Mouse (Mus musculus) gastrocnemius, adult 2 months (tissue): ENCODE results near the gene Apc2. TPM values are rescaled to one million over a fixed set of nuclear protein-coding genes. Genes with fewer than 3 reads are reported as not detected.
A peak's percentile ranks its signal among the peaks of the same experiment; 100 is the strongest.

Experiments used
- DNase-seq: peaks from one replicate; pipeline ENCODE4 v3.0.0; 2022
- H3K27ac ChIP-seq: fragments of 200-600 bp; 2 replicates; pipeline ENCODE4 v1.8.1; 2022; ENCODE audit warnings: mild to moderate bottlenecking
- H3K4me3 ChIP-seq: fragments of 200-600 bp; 2 replicates; pipeline ENCODE4 v1.8.1; 2022; ENCODE audit warnings: mild to moderate bottlenecking, moderate library complexity
- CTCF ChIP-seq: fragments of 200-600 bp; IDR thresholded peaks from 2 replicates; pipeline ENCODE4 v1.8.1; 2022; ENCODE audit warnings: antibody characterized with exemption, mild to moderate bottlenecking, moderate library complexity
- intact Hi-C: fragments of 180-260 bp; cut with DNase I; formaldehyde crosslinking; loops from one replicate; pipeline ENCODE4 v1.15.1; 2025
- total RNA-seq, 2 experiments: library from RNA; stranded (reverse); gene quantifications; 2 replicates each; pipeline ENCODE4 v1.2.3; 2021

Apc2 gene
- total RNA-seq, 2 experiments from 2014 or later: 0.20 to 0.77 TPM

DNA sequence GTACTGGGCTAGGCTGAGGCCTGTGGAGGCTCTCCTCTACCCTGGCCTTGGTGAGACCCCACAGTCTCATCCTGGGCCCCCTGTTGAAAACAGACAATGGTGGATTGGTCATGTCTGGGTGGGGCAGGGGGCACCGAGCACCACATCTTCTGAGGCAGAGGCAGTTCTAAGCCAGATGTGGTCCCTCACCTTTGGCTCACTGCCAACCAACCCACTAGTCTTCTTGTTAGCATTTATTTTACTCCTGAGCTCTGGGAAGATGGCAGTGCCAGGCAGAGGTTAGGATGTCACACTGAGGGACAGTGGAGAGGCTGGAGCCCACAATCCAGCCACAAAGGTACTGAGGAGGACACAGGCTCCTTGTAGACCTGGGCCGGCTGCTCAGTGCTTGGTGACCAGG, 37.8 kb upstream of the Apc2 start:
- no peak for TF ChIP-seq CTCF
- H3K27ac ChIP-seq: 0 out of 2 replicates have a peak overlapping the region, but pooled peaks have one; percentile 20
- DNase-seq: no peak
- no peak overlapping the region for H3K4me3 ChIP-seq
- intact Hi-C loops: no loop called here

GRCm38 (mm10) chr10:80258752-80259462, 36.9 kb upstream of the Apc2 start:
- H3K4me3 ChIP-seq: peak overlapping the region; percentile 87
- peak overlapping the region; percentile 97 for H3K27ac ChIP-seq
- no peak for TF ChIP-seq CTCF
- intact Hi-C loops: no loop called here
- DNase-seq: peak; percentile 14

- H3K27ac ChIP-seq: peak overlapping the region; percentile 97
These were observed 36.3 kb upstream of the Apc2 start for GRCm38 (mm10) chr10:80259463-80259805.

GRCm38 (mm10) chr10:80259861-80260641, 35.7 kb upstream of the Apc2 start:
- DNase-seq: peak; percentile 84
- Histone ChIP-seq H3K4me3 (peak overlapping the region; percentile 87), H3K27ac (peak overlapping the region; percentile 97)
- intact Hi-C loops: loop anchor here (5.0 kb wide), 1 partner anchor 417 kb away; the partner anchor contains the start of gene Mknk2
- no peak for TF ChIP-seq CTCF

More at GRCm38 (mm10) chr10:80259463-80259805, 36.3 kb upstream of the Apc2 start:
- intact Hi-C loops: no loop called here
- peak overlapping the region; percentile 87 for H3K4me3 ChIP-seq
- DNase-seq: no peak
- no peak for TF ChIP-seq CTCF

- Histone ChIP-seq H3K27ac (peak within 1 kb of the TSS; percentile 97), H3K4me3 (peak within 1 kb of the TSS; percentile 87)
- TF ChIP-seq CTCF: no peak
- peak; percentile 98 for DNase-seq
- intact Hi-C loops: loop anchor here (5.0 kb wide), 1 partner anchor 416 kb away; the partner anchor contains the start of gene Mknk2
These were observed 34.9 kb upstream of the Apc2 start, which contains the start of the genes Gamt and Dazap1 for GRCm38 (mm10) chr10:80260642-80261584. TSS of gene Gamt (minus strand) at chr10:80261012. TSS of gene Dazap1 (plus strand) at chr10:80261486.

DNA sequence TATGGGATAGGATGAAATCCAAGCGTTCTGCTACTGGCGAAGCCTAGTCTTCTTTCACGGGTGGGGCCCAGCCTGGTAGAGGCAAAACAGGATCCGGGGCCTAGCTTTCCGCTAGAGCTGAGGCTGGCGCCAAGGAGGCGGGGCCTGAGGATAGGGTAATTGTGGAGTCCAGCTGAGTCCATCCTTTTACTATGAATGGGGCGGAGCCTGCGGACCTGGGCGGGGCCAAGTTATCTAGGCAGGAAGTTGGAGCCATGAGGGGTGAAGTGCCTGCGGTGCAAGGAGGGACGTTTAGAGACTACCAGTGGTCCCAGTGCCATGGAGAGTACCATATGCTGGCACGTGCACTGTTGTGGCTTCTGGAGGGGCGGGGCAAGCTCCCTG, 34.2 kb upstream of the Apc2 start:
- peak overlapping the region; percentile 97 for H3K27ac ChIP-seq
- peak overlapping the region; percentile 87 for H3K4me3 ChIP-seq
- peak; percentile 99 for DNase-seq
- no peak for TF ChIP-seq CTCF
- intact Hi-C loops: loop anchor here (5.0 kb wide), 1 partner anchor 416 kb away; the partner anchor contains the start of gene Mknk2

DNA sequence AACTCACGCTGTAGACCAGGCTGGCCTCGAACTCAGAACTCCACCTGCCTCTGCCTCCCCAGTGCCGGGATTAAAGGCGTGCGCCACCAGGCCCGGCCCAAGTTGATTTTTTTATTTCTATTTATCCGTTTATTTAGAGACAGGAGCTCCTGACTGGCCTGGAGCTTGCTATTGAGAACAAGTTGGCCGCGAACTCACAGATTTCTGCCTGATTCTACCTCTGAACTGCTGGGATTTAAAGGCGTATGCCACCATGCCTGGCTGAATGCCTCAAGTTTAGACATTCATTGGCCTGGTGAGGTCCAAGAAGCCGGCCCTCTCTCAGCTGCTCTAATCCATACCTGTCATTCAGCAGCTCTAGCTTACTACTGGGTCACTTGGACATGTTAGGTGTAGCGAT, 33.6 kb upstream of the Apc2 start:
- Histone ChIP-seq H3K4me3 (peak overlapping the region; percentile 87), H3K27ac (peak overlapping the region; percentile 97)
- TF ChIP-seq CTCF: no peak
- DNase-seq: no peak
- intact Hi-C loops: loop anchor here (5.0 kb wide), 1 partner anchor 415 kb away; the partner anchor contains the start of gene Mknk2

GRCm38 (mm10) chr10:80262776-80263365, 32.9 kb upstream of the Apc2 start:
- no peak overlapping the region for H3K4me3 ChIP-seq
- TF ChIP-seq CTCF: no peak
- intact Hi-C loops: loop anchor here (5.0 kb wide), 1 partner anchor 414 kb away; the partner anchor contains the start of gene Mknk2
- H3K27ac ChIP-seq: peak overlapping the region; percentile 97; the same call in 1 of the 2 replicates
- no peak for DNase-seq

DNA sequence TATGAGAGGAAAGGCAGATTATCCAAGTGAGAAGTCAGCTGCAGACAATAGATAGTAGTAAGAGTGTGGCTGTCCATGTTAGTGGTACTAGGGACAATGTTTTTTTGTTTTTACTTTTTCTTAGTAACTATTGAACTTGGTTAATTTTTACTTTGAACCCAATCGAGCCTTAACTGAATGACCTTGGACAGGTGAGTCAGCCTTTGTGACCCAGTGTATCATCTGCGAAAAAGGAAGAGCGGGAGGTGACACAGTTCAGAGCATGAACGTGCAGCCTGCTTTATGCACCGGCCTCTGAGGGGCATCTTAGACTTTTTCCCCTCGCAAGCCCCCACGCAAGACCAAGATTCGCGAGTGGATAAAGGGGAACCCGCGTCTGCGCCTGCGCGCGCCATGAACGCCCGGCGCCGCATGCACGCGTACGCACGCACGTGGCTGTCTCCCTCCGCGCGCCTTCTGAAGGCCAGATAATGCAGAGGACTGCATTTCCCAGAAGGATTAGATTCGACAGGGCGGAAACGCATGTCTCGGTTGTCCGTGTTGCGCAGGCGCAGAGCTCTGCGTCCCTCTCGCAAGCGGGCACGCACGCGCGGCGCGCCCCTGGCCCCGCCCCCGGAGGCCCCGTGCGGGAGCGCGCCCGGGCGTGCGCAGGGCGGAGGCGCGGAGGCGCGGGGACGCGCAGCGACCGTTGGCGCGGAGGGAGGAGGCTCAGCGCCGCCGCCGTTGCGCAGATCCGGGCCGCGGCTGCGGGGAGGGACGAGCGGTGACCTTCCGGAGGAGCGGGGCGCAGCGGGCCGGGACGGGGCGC, 31.2 kb upstream of the Apc2 start:
- intact Hi-C loops: loop anchor here (5.0 kb wide), 1 partner anchor 413 kb away; the partner anchor contains the start of gene Mknk2
- peak overlapping the region; percentile 99 for H3K27ac ChIP-seq
- peak; percentile 100 for DNase-seq
- no peak for TF ChIP-seq CTCF
- H3K4me3 ChIP-seq: peak overlapping the region; percentile 87

DNA sequence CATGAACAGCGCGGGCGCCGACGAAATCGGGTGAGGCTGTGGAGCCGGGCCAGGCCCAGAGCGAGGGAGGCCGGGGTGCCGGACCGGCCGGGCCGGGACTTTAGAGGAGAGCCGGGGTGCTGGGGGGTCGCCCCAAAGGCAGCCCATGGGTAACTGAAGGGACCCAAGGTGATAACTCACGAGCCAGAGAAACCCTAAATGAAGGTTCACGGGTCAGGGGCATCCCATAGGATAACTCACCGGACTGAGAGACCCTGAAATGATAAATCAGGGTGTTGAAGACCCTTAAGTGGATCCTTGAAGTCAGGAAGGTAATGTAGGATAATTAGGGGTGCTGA, 30.7 kb upstream of the Apc2 start:
- no peak for TF ChIP-seq CTCF
- DNase-seq: no peak
- intact Hi-C loops: no loop called here
- Histone ChIP-seq H3K27ac (peak overlapping the region; percentile 99), H3K4me3 (peak overlapping the region; percentile 87)

- Histone ChIP-seq H3K27ac (peak overlapping the region; percentile 53), H3K4me3 (peak overlapping the region; percentile 20)
- no peak for DNase-seq
- intact Hi-C loops: no loop called here
- no peak for TF ChIP-seq CTCF
These were observed 25.7 kb upstream of the Apc2 start for GRCm38 (mm10) chr10:80270099-80270498.
